Comparison of ENCODE assay signal across 8 mouse cellular contexts in the genomic region with DNA sequence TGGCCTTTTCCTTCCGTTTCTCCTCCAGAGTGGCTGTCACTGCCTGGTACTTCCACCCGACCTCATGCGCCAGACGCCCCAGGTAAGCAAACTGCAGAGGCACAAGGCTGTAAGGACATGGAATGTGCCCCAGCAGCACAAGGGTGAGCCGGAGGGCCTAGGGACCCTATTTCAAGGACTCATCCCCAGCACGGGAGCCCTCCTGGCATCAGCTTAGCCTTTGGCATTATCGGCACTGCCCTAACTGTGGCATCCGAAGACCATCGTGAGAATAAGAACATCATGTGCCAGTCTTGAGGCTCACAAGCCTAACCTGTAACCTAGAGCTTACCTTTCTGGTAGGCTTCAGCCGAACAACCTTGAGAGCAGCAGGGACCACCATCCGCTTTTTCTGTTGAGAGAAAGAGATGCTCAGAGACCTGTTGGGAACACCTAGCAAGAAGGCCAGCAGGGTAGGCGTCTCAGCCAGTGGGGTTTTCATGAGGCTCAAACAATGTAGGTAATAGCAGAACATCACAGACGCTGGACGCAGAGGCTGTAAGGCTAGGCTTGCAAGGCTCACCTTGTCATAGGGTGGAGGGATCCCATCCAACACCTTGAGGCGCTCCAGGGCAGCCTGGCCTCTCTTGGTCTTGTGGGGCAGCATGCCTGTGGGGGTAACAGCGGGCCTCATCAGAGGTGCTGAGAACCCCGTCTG. TPM values are rescaled to one million over a fixed set of nuclear protein-coding genes. Genes with fewer than 3 reads are reported as not detected.
DNase-seq lines count a peak whose midpoint lies in the region; ATAC-seq and TF ChIP-seq lines count a peak whose summit lies in the region.
"Had no signal": no experiment of that assay in that cellular context is flagged by ENCODE, and none has a peak within 500 bp of the region (broad histone marks: within the 10 kb centered on the region; RNA-seq: fewer than 3 reads in every experiment).

No protein-coding gene starts in this region.

- ATAC-seq in embryonic facial prominence, embryonic 15.5 days (ENCODE audit: insufficient number of reproducible peaks, low FRiP score, low TSS enrichment, low read depth): no peak
- ATAC-seq in limb, embryonic 11.5 days (ENCODE audit: insufficient number of reproducible peaks, low FRiP score, low TSS enrichment, low read depth): no peak

- peaks cover 43% of the 10 kb centered on the region for H3K36me3 ChIP-seq in embryonic facial prominence, embryonic 15.5 days
- peaks cover 38% of the 10 kb centered on the region for H3K36me3 ChIP-seq in limb, embryonic 11.5 days (ENCODE audit: control insufficient read depth, insufficient read depth, low read length)
- H3K36me3 ChIP-seq in small intestine, adult 2 months (ENCODE audit: control insufficient read depth, insufficient read depth, low read length): peaks cover 40% of the 10 kb centered on the region

- H3K27ac ChIP-seq in layer of hippocampus, adult 2 months: peak overlapping the region; percentile 99; the same call in 1 of the 2 replicates
- peak overlapping the region; percentile 93 for H3K27ac ChIP-seq in embryonic facial prominence, embryonic 15.5 days (replicated peaks)
- H3K27ac ChIP-seq in limb, embryonic 11.5 days (replicated peaks; ENCODE audit: low read depth, low read length): peak overlapping the region; percentile 91; the same call in 1 of the 2 replicates
- H3K27ac ChIP-seq in small intestine, adult 2 months (ENCODE audit: insufficient read depth, low read depth, low read length): peak overlapping the region; percentile 9; the same call in 1 of the 2 replicates

- H3K4me3 ChIP-seq in layer of hippocampus, adult 2 months: no peak overlapping the region
- peak overlapping the region; percentile 90 for H3K4me3 ChIP-seq in embryonic facial prominence, embryonic 15.5 days (replicated peaks)
- peak overlapping the region; percentile 99 for H3K4me3 ChIP-seq in limb, embryonic 11.5 days (ENCODE audit: low read depth, low read length)
- peak overlapping the region; percentile 80 for H3K4me3 ChIP-seq in small intestine, adult 2 months (ENCODE audit: low read depth, low read length)

- H3K4me2 ChIP-seq in embryonic facial prominence, embryonic 15.5 days (replicated peaks): peak overlapping the region; percentile 82
- peak overlapping the region; percentile 91 for H3K4me2 ChIP-seq in limb, embryonic 11.5 days (ENCODE audit: low read depth, severe bottlenecking)

- no peak for TF ChIP-seq CTCF in layer of hippocampus, adult 2 months (conservative IDR thresholded peaks at IDR 0.05)
- TF ChIP-seq CTCF in small intestine, adult 2 months (IDR thresholded peaks at IDR 0.05; ENCODE audit: extremely low read depth, insufficient read length, insufficient replicate concordance, low read depth, low read length): no peak

- H3K9ac ChIP-seq in embryonic facial prominence, embryonic 15.5 days: peak overlapping the region; percentile 98
- peak overlapping the region; percentile 100 for H3K9ac ChIP-seq in limb, embryonic 11.5 days (ENCODE audit: low read length)

- DNase-seq in layer of hippocampus, adult 2 months (ENCODE audit: low spot score in 2 of 2): no peak
- DNase-seq in layer of hippocampus, adult 8-10 months (ENCODE audit: low spot score in 2 of 2): no peak
- no peak for DNase-seq in limb, embryonic 11.5 days (ENCODE audit: low spot score)
- DNase-seq in cerebellum, adult 18-20 months: no peak
- DNase-seq in adrenal gland, adult 8-10 months: no peak
- DNase-seq: kidney, postnatal 14 days had no signal

- WGBS in embryonic facial prominence, embryonic 15.5 days: 70% methylated on average over 17 of the region's 17 CpGs
- 76% methylated on average over 17 of the region's 17 CpGs for whole genome bisulfite sequencing in limb, embryonic 11.5 days
- WGBS in small intestine, adult 2 months: 58% methylated on average over 17 of the region's 17 CpGs

- no peaks in the 10 kb centered on the region for H3K27me3 ChIP-seq in embryonic facial prominence, embryonic 15.5 days
- H3K27me3 ChIP-seq in limb, embryonic 11.5 days (ENCODE audit: control insufficient read depth, insufficient read depth, low read length): no peaks in the 10 kb centered on the region
- H3K27me3 ChIP-seq in small intestine, adult 2 months (ENCODE audit: control insufficient read depth, insufficient read depth, low read length): no peaks in the 10 kb centered on the region

- H3K9me3 ChIP-seq in embryonic facial prominence, embryonic 15.5 days (replicated peaks): no peaks in the 10 kb centered on the region
- H3K9me3 ChIP-seq in limb, embryonic 11.5 days (ENCODE audit: control insufficient read depth, low read length): no peaks in the 10 kb centered on the region

- H3K4me1 ChIP-seq in embryonic facial prominence, embryonic 15.5 days: peaks cover 59% of the 10 kb centered on the region
- H3K4me1 ChIP-seq in limb, embryonic 11.5 days (ENCODE audit: control insufficient read depth, insufficient read depth, low read length): peaks cover 38% of the 10 kb centered on the region
- peaks cover 18% of the 10 kb centered on the region; the same call in 1 of the 2 replicates for H3K4me1 ChIP-seq in small intestine, adult 2 months (ENCODE audit: control insufficient read depth, insufficient read depth, insufficient read length, low read length)

- no peak for TF ChIP-seq POLR2A in small intestine, adult 2 months (IDR thresholded peaks at IDR 0.05; ENCODE audit: low read depth, low read length)

RNA-seq across cellular contexts. Expression of a gene that starts 2.1 kb away (rescaled TPM):
- 100 to 1,000 TPM; 436 to 442 TPM for total RNA-seq in layer of hippocampus, adult 2 months (2021)
- total RNA-seq in layer of hippocampus, adult 8-10 months (2022): 100 to 1,000 TPM; 439 to 619 (median 513) TPM
- polyA plus RNA-seq in embryonic facial prominence, embryonic 15.5 days (2015; fragmentation: Nextera tagmentation; extraction: Ambion mirVana): 1,509 and 1,523 TPM in 2 replicates
- 1,759 and 1,785 TPM in 2 replicates for polyA plus RNA-seq in limb, embryonic 11.5 days (2014; fragmentation: Nextera tagmentation; extraction: Ambion mirVana)
- polyA plus RNA-seq in small intestine, adult 2 months (2012; rRNA removed): 159 and 207 TPM in 2 replicates
- total RNA-seq in adrenal gland, adult 8-10 months (2022): 1,000 to 10,000 TPM; 1,085 to 1,250 (median 1,138) TPM

RNA-seq across cellular contexts. Expression of a gene that starts 2.3 kb away (rescaled TPM):
- total RNA-seq in layer of hippocampus, adult 2 months (2021): 100 to 1,000 TPM; 808 to 856 TPM
- 1,000 to 10,000 TPM in 1 of 4 experiments, 100 to 1,000 TPM in 3; 731 to 1,022 (median 859) TPM for total RNA-seq in layer of hippocampus, adult 8-10 months (2022)
- 1,369 and 1,440 TPM in 2 replicates for polyA plus RNA-seq in embryonic facial prominence, embryonic 15.5 days (2015; fragmentation: Nextera tagmentation; extraction: Ambion mirVana)
- 1,469 and 1,490 TPM in 2 replicates for polyA plus RNA-seq in limb, embryonic 11.5 days (2014; fragmentation: Nextera tagmentation; extraction: Ambion mirVana)
- polyA plus RNA-seq in small intestine, adult 2 months (2012; rRNA removed): 1,193 and 1,266 TPM in 2 replicates
- 1,000 to 10,000 TPM; 1,558 to 1,710 (median 1,647) TPM for total RNA-seq in adrenal gland, adult 8-10 months (2022)

RNA-seq across cellular contexts. Expression of a gene that starts 9.7 kb away (rescaled TPM):
- not detected for total RNA-seq in layer of hippocampus, adult 2 months (2021)
- not detected for total RNA-seq in layer of hippocampus, adult 8-10 months (2022)
- polyA plus RNA-seq in embryonic facial prominence, embryonic 15.5 days (2015; fragmentation: Nextera tagmentation; extraction: Ambion mirVana): 0.12 and 0.37 TPM in 2 replicates
- polyA plus RNA-seq in limb, embryonic 11.5 days (2014; fragmentation: Nextera tagmentation; extraction: Ambion mirVana): 0.45 TPM in 1 of 2 replicates, not detected in the other
- 1.5 TPM in 1 of 2 replicates, not detected in the other for polyA plus RNA-seq in small intestine, adult 2 months (2012; rRNA removed)
- total RNA-seq in adrenal gland, adult 8-10 months (2022): not detected

RNA-seq across cellular contexts. Expression of a gene that starts 9.9 kb away (rescaled TPM):
- 1 to 10 TPM; 9.4 TPM for total RNA-seq in layer of hippocampus, adult 2 months (2021)
- 10 to 100 TPM; 10.0 to 12.0 (median 10.4) TPM for total RNA-seq in layer of hippocampus, adult 8-10 months (2022)
- 2.6 and 3.4 TPM in 2 replicates for polyA plus RNA-seq in embryonic facial prominence, embryonic 15.5 days (2015; fragmentation: Nextera tagmentation; extraction: Ambion mirVana)
- polyA plus RNA-seq in limb, embryonic 11.5 days (2014; fragmentation: Nextera tagmentation; extraction: Ambion mirVana): 0.33 and 0.44 TPM in 2 replicates
- 22.1 and 45.8 TPM in 2 replicates for polyA plus RNA-seq in small intestine, adult 2 months (2012; rRNA removed)
- total RNA-seq in adrenal gland, adult 8-10 months (2022): 10 to 100 TPM; 20.4 to 56.7 (median 39.5) TPM

RNA-seq across cellular contexts. Expression of a gene that starts 22.6 kb away (rescaled TPM):
- total RNA-seq in layer of hippocampus, adult 2 months (2021): 10 to 100 TPM; 17.8 to 19.0 TPM
- 10 to 100 TPM; 16.8 to 23.4 (median 20.1) TPM for total RNA-seq in layer of hippocampus, adult 8-10 months (2022)
- 126 and 135 TPM in 2 replicates for polyA plus RNA-seq in embryonic facial prominence, embryonic 15.5 days (2015; fragmentation: Nextera tagmentation; extraction: Ambion mirVana)
- polyA plus RNA-seq in limb, embryonic 11.5 days (2014; fragmentation: Nextera tagmentation; extraction: Ambion mirVana): 8.0 and 9.8 TPM in 2 replicates
- 47.9 and 78.3 TPM in 2 replicates for polyA plus RNA-seq in small intestine, adult 2 months (2012; rRNA removed)
- total RNA-seq in adrenal gland, adult 8-10 months (2022): 100 to 1,000 TPM; 105 to 151 (median 125) TPM

Comparison
In these comparisons a context has a peak if more than half of its experiments do, and no peak if none do; other contexts are left out.
1. H3K27ac ChIP-seq: peak in every context shown above with its lines; median percentile 99 in layer of hippocampus, adult 2 months; 93 in embryonic facial prominence, embryonic 15.5 days; 91 in limb, embryonic 11.5 days; 9 in small intestine, adult 2 months.